Mouse (Mus musculus) left cerebral cortex, adult 8-10 months (tissue): ENCODE measurements around the gene 4921539E11Rik. TPM values are rescaled to one million over a fixed set of nuclear protein-coding genes. Genes with fewer than 3 reads are reported as not detected.
A peak's percentile ranks its signal among the peaks of the same experiment; 100 is the strongest.

Experiments
- DNase-seq, 2 experiments: peaks; one replicate each; pipeline ENCODE4 v3.0.0; 2022; ENCODE audit warnings: low spot score in 2 of 2
- total RNA-seq, 4 experiments: library from RNA; stranded (reverse); gene quantifications; 2 replicates each; pipeline ENCODE4 v1.2.4; 2022

4921539E11Rik gene
- not detected for total RNA-seq

DNA sequence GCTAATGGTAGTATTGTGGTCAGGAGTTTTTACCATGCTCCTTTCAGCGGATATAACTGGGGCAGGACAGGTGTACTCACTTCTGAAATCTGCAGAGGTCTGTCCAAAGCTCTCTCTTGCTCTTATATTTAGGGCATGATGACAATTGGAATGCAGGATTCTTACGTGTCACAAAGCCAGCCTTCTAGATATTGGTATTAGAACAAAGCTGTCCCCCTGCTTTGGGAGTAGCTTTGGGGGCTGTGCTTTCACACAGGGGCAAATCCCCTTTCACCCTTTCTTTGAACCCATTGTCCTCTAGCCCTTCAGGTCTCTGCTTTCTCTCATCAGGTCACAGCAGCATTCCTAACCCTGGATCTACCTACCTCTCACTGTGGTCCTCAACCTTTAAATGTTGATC is at the start of gene 4921539E11Rik:
Gene 4921539E11Rik, minus strand, starts transcription at position 101 of the 400 bp plus-strand sequence.
- DNase-seq = no peak

DNA sequence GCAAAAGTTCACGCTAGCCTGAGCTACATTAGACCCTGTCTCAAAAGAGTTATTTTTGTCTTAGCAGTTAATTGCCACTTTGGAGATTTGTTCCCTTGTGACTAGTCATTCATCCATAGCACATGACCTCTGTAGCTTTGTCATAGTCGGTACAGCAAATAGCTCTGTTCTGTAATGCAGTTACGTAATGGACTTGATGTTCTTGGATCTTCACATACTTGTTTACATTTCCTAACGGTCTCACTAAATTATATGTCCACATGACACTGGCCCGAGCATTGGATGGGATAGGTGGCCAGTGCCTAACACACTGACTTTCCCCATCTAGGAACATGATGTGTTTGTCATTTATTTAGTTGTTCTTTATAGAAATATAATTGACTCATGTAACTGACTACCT is 44.5 kb upstream of the 4921539E11Rik start:
- DNase-seq = no peak

DNA sequence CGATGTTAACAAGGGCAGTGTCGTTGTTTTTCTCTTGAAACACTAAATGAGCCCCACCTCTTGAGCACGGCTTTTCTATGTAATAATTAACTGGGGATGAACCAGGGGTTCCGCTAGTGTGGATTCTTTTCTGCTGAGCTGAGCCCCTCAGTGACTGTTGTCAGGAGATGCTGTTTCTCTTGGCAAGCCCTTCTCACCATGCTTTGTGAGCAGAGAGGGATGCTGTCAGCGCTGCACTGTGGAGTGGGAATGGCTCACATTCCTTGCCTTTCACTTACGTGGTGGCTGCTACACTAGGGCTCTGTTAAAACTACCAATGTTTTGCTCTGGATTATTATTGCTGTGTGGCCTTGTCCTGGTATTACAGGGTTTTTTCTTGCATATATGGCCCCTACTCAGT is 38.7 kb upstream of the 4921539E11Rik start:
- no peak for DNase-seq

DNA sequence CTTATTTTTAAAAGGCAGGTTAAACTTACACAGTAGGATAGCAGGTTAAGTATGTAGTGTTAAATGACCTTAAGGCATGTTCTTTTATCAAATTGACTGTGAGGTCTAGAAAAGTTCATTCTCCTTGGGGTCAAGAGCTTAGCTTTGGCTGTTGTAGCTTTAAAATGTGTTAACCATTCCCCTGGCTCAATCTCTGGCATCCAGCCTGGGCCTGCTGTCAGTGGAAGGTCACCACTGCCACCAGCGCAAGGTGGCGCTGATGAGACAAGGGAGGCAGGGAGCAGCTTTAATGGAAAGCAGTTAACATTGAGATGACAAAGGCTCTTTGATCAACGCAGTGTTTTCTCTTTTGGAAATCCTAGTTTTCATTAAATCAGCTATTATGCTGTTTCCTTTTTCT is 36.3 kb upstream of the 4921539E11Rik start:
- no peak for DNase-seq

DNA sequence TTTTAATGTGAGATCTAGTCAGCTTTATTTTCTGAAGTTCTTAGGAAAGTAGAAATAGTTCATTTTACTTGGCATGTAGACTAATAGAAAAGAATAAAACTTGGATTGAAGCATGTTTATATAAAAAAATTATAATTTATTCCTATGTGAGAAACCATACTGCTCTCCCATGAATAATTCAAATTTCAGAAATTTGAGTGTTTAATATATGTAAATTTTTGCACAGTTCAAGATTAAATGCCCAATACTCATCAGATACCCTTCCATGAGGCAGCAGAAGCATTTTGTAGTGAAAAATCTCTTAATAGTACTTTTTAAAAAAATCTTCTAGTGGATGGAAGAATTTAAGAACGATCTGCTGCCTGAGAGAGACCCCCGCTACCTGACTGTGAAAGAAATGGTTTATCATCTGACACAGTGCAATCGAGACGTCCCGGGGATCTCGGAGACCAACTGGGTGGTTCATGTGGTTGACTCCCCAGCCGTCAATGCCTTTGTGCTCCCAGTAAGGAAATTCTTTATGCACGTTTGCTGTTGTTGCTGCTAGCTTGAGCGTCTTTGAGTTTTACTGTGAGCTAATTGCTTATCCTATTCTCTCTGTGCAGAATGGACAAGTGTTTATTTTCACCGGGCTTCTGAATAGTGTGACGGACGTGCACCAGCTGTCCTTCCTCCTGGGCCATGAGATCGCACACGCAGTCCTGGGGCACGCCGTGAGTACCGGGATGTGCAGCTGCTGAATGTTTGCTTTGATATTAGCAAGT is 34.2 kb upstream of the 4921539E11Rik start:
- DNase-seq = no peak

DNA sequence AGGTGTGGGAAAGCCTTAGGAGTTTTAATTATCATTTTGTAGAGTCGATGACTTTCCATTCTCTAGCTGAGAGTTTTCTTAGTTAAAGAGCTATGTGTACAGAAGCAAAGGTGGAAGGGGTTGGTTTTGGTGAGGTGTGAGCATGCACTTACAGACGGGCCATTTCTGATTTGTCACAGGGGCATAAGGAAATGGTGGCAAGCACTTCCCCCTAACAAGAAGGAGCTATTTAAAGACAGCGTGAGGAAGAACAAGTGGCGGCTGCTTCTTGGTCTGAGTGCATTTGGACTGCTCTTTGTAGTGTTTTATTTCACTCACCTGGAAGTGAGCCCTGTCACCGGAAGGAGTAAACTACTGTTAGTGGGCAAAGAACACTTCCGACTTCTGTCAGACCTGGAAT is 30.8 kb upstream of the 4921539E11Rik start:
- DNase-seq = no peak

DNA sequence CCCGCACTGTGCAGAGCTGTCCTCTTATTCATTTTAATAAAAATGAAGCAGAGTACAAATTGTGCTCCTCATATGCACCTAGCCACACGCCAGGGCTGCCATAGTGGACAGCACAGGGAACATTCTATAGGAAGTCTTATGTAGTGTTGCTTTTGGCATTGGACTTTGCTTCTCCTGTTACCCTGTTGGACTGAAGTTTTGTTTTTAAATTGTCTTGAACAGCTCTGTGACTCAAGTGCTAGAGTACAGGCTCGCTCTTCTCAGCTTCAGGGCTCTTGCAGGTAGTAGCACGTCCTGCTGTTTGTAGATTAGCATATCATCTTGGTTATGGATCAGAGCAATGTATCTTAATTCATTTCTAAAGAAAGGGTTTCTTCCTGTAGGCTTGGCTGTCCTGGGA is 25.2 kb upstream of the 4921539E11Rik start:
- DNase-seq = no peak

DNA sequence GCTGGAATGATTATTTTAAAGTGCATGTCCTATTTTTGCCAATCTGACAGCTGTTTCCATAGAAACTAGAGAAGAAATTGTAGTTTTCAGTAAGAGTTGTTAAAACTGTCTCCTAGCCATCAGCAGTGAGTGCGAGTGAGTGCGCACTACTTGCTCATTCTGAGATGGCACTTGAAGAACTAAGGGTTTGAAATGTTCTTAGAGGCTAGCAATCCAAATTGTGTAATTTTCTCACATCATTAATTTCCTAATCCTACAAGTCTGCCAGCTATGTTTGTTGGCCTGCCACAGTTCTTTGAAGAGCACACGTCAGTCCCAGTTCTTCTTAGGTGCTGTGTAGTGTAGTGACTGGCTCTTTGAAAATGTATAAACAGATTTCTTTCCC is 23.9 kb upstream of the 4921539E11Rik start:
- no peak for DNase-seq

DNA sequence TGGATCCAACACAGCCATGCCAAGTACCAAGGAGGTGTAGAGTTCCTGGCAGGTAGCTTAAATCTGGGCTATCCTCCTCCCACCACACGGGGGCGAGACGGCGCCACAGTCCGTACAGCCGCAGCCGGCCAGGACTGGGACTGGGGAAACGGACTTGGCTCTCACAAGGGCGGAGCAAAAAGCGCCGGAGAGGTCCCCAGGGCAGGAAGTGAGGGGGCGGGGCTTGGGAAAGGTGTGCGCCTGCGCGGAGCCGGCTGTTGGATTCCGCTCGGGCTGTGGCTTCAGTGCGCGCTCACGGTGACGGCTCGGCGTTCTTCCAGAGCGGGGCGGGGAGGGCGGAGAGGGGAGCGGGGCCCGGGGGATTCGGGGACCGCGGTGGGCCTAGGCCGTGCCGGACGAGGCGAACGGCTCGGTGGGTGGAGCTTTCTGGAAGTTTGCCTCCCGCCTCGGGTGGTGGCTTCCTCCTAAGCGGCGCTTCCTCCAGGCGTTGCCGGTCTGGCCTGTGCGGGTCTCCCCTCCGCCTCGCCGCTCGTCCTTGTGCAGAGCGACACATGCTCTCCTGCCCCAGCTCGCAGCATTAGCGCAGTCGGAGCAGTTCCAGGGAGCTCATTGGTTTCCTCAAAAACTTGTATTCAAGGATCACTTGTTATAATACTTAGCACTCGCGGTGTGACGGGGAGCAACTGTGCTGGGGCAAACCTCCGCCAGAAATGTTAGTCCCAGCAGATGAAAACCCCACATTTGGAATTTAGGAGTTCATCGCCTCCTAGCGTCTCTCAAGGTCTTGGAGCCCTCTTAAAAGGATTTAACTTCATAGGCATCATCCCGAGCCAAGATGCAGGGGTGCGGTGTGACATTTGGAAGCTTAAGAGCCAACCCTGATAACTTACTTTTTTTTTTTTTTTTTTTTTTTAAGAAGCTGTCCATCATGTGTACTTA is 23.2 kb upstream of the 4921539E11Rik start, which contains the start of gene Oma1:
Gene Oma1, plus strand, starts transcription at position 226 of the 939 bp plus-strand sequence.
- peak; percentile 87 to 95 for DNase-seq

DNA sequence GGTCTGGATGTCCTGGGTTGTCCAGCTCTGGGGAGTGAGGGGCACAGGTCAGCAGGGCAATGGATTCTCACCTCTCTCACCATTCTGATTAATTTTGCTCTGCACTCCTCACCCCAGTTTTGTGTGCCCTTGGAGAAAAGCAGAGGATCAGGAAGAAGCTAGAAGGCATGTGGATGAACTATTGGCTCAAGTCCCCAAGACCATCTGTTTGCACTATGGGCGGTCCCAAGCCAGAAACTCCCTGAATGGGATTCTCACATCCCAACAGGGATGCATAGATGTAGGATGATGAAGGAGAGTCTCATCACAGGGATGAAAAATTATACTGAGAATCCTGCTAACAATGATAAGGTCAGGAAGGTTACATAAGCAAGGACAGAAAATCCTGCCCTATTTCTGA is 13.2 kb upstream of the 4921539E11Rik start:
- DNase-seq = no peak

DNA sequence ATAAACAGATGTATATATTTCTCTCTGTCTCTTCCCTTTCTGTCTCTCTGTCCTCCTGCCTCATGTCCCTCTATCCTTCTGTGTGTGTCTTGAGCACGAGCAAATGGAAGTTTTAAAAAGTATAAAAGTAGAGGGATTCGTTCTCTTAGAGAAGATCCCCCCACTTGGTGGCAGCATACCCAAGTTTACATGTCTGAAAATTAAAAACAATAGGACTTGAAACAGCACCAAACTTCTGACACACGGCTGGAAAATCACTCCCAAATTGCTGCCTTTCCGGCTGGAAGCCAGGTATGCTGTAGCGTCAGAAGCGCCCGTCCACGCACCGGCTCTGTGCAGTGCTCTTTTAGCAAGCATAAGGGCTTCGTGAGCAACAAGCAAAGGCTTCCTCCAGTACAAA is 8.7 kb upstream of the 4921539E11Rik start:
- DNase-seq = no peak

DNA sequence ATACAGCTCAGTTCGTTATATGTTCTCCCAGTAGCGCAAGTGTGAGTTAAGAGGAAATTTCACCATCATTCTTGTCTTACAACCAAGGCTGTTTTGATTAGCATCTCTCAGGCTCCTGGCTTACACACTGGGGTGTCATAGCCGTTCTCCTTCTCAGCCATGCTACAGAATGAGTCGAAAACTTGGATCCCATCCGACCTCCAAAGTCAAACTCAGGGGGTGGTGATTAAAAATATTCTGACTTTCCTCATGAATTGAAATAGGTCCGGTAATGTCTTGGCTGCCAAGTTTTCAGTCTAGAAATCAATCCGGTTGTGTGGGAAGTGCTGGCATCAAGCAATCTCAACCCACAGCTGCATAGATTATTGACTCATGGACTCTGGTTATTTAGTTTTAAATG is 2.3 kb downstream of the 4921539E11Rik start:
- peak in 1 of 2 experiments; percentile 12 for DNase-seq

DNA sequence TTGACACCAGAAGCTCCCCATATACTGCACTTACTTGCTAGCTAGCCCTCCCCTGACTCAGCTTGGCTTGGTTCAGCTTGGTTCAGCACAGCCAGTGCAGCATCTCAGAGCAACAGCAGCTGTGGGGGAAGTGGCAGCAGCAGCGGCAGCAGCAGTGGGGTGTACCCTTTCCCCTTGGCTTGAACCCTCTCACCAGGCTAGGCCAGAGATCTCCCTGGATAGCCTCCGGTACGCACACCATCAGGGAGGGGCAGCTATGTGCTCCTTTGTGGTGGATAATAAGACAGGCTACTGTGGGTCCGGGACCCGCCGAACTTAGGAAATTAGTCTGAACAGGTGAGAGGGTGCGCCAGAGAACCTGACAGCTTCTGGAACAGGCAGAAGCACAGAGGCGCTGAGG is 17.6 kb downstream of the 4921539E11Rik start:
- no peak for DNase-seq

DNA sequence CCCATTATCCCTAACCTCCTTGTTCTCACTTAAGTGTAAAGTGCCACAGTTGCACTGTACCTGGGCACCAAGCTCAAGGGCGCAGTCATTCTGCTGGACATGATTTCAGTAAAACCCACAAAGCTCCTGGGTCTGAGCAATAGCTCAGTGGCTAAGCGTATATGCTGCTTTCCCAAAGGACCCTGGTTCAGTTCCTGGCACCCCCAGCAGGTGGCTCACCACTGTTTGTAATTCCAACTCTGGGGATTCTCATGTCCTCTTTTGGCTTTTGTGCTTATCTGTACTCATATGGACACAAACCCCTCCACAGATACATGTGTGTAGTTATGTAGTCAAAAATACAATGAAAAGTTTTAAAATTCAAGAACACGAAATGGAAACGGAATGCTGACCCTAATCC is 21.3 kb downstream of the 4921539E11Rik start:
- DNase-seq = no peak

DNA sequence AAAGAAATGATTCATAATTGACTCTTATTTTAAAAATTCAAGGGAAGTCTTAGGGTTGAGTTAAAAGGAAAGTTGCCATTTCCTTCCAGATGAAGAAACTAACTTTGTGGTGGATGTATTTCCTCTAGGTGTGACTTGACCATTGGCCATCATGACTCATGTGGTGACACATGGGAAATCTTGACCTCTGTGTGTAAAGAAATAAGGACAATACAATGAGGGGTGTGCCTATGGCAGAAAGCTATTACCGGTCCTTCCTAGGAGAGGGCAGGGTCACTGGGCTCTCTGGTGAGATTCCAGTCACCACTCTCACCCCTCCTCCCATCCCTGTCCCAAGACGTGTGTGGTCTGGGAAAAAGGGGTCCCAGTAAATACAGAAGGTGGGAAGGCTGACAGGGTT is 25.5 kb downstream of the 4921539E11Rik start:
- no peak for DNase-seq

DNA sequence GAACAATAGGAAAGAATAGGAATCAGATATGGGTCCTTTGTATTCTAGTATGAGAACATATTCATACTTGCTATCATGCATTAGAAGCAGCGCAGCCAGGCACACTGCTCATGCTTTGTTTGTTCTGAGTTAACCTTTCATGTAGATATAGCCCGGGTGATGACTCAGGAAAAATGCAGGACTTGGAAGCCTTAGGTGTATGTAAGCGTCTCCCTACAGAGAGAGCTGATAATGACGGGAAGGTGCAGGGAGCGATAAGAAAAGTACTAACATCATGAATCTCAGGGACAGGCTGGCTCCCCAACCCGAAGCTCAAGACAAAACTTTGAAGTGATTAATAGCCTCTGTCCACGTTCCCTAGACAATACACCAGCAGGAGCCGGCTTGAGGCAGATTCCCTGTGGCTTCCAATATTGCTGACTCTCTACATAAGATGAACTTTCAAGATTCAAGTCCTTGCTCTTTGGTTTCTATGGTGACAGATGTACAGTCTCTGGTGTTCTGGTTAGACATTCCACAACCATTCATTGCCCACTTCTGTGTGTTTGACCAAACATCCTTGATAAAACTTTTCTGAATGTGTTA is 26.8 kb downstream of the 4921539E11Rik start:
- DNase-seq = no peak

DNA sequence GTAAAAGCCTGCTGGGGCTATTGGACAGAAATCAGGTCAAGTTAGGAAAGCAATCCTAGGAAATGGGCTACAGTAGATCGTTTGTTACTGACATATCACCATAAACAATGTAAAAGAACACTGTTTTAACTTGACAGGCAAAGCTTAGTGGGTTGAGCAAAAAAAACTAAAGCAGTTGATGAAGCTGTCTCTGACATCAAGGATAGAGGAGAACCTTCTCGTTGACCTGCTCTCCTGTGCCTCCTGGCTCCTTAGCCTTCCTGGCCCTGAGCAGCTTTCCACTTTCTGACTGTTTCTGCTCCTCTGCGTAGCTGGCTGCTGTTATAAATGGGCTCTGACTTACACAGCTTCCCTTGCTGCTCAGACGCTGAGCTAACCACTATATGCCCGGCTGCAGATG is 27.3 kb downstream of the 4921539E11Rik start:
- no peak for DNase-seq

DNA sequence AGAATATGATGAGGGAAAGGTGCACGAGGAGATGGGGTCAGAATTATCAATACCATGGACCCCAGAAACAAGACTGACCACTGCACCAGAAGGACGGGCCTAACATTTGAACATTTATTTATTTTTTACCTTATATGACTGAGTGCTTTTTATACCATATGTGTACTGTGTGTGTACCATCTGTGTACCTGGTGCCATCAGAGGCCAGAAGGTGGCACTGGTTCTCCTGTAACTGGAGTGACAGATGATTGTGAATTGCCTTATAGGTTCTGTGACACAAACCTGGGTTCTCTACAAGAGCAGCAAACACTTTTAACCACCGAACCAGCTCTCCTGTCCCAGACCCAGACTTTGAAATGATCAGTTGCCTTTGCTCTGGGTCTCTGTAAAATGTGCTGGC is 31.8 kb downstream of the 4921539E11Rik start:
- no peak for DNase-seq

DNA sequence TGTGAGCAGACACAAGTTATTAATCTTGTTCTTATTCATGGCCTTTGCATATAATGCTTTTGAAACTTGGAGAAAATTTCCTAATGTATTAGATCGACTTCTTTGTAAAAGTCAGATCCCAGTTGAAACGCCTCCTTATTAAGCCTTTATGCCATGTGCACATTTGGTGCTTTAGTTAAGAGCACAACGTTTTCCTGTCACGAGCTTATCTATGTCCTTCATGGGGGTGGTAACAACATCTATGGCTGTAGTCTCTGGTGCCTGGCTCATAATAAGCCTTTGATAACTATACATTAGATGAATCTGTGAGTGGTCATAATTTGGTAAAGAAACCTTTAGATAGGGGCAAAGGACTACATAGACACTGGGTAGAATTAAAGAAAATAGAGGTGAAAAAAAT is 36.8 kb downstream of the 4921539E11Rik start:
- DNase-seq = no peak

DNA sequence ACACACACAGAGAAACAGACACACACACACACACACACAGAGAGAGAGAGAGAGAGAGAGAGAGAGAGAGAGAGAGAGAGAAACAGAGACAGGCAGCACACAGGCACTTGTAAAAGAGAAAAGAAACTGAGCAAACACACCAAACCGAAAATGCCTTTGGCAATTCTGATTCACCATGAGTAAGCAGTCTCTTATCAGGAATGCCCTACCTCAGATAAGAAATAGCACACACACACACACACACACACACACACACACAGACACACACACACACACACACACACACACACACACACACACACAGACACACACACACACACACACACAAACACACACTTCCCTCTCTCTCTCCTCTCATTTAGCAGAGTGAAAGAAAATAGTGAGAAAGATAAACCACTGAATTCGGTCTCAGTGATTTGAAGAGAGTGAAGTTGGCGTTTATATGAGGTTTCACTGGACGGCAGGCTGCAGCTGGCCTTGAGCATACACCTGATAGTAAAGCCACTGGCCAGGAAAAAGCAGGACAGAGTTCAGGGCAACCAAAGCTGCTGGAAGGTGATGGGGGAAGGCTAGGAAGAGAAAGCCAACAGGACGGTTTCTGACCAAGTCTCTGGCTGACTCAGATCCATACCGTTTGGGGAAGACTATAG is 41.1 kb downstream of the 4921539E11Rik start:
- no peak for DNase-seq

DNA sequence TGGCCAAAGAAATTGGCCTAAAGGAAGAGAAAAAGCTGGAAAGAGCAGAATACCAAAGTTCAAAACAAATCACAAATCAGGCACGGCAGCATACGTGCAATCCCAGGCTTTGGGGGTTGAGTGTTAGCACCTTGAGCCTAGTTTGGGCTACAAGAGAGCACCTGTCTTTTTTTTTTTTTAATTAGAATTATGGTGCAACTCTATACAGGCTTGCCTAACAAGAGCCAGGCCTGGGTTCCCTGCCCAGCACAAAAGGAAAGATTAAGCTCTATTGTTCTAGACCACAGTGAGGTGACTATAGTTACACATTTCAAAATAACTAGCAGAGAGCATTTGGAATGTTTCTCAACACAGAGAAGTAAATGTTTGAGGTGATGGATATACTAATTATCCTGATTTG is 42.9 kb downstream of the 4921539E11Rik start:
- no peak for DNase-seq

DNA sequence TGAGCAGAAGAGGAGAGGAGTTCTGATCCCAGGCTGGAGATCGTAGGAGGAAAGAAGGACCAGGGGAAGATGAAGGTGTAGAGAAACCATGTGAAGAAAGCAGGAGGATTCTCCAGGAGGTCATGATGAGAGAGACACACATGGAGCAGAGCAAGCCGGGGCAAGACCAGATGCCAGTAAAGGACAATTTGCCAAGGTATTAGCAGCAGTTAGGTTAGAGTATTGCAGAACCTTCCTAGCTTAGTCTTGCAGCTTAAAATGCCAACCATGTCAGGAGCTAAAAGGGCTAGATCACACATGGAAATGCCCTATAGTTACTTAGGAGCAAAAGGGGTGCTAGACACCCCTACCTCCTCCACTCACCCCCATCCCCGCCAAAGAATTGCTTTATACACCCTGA is 43.4 kb downstream of the 4921539E11Rik start:
- DNase-seq = no peak
